Mouse (Mus musculus): ENCODE data around the gene Sec24d.

The Sec24d gene

GRCm38 (mm10) chr3:123411821-123412578 is 144.7 kb downstream of the Sec24d start:
- DNase-seq = no peak

- DNase-seq = no peak
These were observed 145.9 kb downstream of the Sec24d start for GRCm38 (mm10) chr3:123413173-123413572.
